In genomic region chr13:28532278-28532677, GRCm38 (mm10) we compare ENCODE assay signal across 8 mouse cellular contexts.
DNase-seq lines count a peak whose midpoint lies in the region; ATAC-seq lines count a peak whose summit lies in the region.

No protein-coding gene starts in this region.

- no peak overlapping the region for H3K4me3 ChIP-seq in embryonic facial prominence, embryonic 14.5 days (ENCODE audit: low read depth, low read length)
- no peak overlapping the region for H3K4me3 ChIP-seq in hindbrain, embryonic 12.5 days

- H3K4me1 ChIP-seq in embryonic facial prominence, embryonic 14.5 days (ENCODE audit: control insufficient read depth, insufficient read depth, low read length) = peaks cover 13% of the 10 kb centered on the region; the same call in 1 of the 2 replicates
- peaks cover 19% of the 10 kb centered on the region for H3K4me1 ChIP-seq in hindbrain, embryonic 12.5 days

- no peak overlapping the region for H3K4me2 ChIP-seq in embryonic facial prominence, embryonic 14.5 days (ENCODE audit: low read depth, low read length)
- no peak overlapping the region for H3K4me2 ChIP-seq in hindbrain, embryonic 12.5 days (replicated peaks)

- H3K9me3 ChIP-seq in embryonic facial prominence, embryonic 14.5 days (ENCODE audit: control insufficient read depth, low read length) = no peaks in the 10 kb centered on the region
- H3K9me3 ChIP-seq in hindbrain, embryonic 12.5 days (replicated peaks) = no peaks in the 10 kb centered on the region

- H3K27me3 ChIP-seq in embryonic facial prominence, embryonic 14.5 days (replicated peaks; ENCODE audit: control insufficient read depth, insufficient read depth, low read length) = no peaks in the 10 kb centered on the region
- no peaks in the 10 kb centered on the region for H3K27me3 ChIP-seq in hindbrain, embryonic 12.5 days

- 0 out of 2 replicates have a peak overlapping the region, but pooled peaks have one; percentile 2 for H3K27ac ChIP-seq in embryonic facial prominence, embryonic 14.5 days (replicated peaks; ENCODE audit: low read depth, low read length)
- no peak overlapping the region for H3K27ac ChIP-seq in hindbrain, embryonic 12.5 days

- peak; percentile 9 for DNase-seq in cerebellum, adult 9-11 months
- DNase-seq in embryonic facial prominence, embryonic 14.5 days (ENCODE audit: low spot score) = peak; percentile 81
- peak; percentile 51 for DNase-seq in liver
- peak; percentile 62 for DNase-seq in ovary, postnatal 14 days (ENCODE audit: low spot score)
- no peak for DNase-seq in layer of hippocampus, postnatal 36 days
- no peak for DNase-seq in thymus, adult 18-20 months

- WGBS in embryonic facial prominence, embryonic 14.5 days = 42% methylated on average over 3 of the region's 3 CpGs
- 64% methylated on average over 3 of the region's 3 CpGs for WGBS in hindbrain, embryonic 12.5 days

- H3K9ac ChIP-seq in embryonic facial prominence, embryonic 14.5 days (ENCODE audit: low read depth, low read length) = no peak overlapping the region
- H3K9ac ChIP-seq in hindbrain, embryonic 12.5 days = no peak overlapping the region

- no peak for ATAC-seq in cerebellum, adult (ENCODE audit: insufficient number of reproducible peaks, low FRiP score, low TSS enrichment)
- no peak; the same call in 1 of the 2 replicates for ATAC-seq in embryonic facial prominence, embryonic 14.5 days (ENCODE audit: low read depth)
- peak; percentile 58; the same call in 1 of the 2 replicates for ATAC-seq in hindbrain, embryonic 12.5 days (ENCODE audit: low FRiP score)

- H3K36me3 ChIP-seq in embryonic facial prominence, embryonic 14.5 days (ENCODE audit: control insufficient read depth, insufficient read depth, low read length) = peaks cover 8% of the 10 kb centered on the region; the same call in 1 of the 2 replicates
- no peaks in the 10 kb centered on the region for H3K36me3 ChIP-seq in hindbrain, embryonic 12.5 days

Comparison
In these comparisons a context has a peak if more than half of its experiments do, and no peak if none do; other contexts are left out.
1. DNase-seq: peak in cerebellum, adult 9-11 months (single experiment), embryonic facial prominence, embryonic 14.5 days (single experiment), liver (single experiment) and ovary, postnatal 14 days (single experiment); none in layer of hippocampus, postnatal 36 days (0 of 2) and thymus, adult 18-20 months (0 of 2).